Mouse (Mus musculus): ENCODE data around the gene Rplp0.

DNA sequence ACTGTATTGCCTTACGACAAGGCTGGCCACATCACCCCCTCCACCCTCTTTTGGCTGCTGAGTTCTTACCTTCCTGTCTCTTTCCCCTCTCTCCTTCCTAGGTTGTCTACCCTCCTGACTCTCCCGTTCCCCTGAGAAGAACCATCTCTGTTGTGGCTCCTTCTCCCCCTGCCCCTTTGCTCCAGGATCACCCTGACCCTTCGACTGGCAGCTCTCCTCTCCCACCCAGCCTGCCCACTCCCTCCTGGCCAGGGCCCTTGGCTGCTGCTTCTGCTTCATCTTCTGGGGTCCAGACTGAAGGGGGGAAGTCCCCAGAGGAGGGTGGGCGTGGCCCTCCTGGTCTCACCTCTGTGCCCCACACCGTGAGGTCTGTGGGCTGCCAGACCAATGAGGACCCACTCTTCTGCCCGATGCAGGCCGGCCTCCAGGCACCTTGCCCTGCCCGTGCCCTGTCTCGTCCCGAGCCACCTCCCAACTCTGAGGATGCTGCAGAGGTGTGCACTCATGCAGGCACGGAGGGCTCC is 8.7 kb upstream of the Rplp0 start:
- no peak for TF ChIP-seq CTCF (IDR thresholded peaks at IDR 0.05; ENCODE audit: low read depth, low read length)
- TF ChIP-seq POLR2A (IDR thresholded peaks at IDR 0.05; ENCODE audit: borderline replicate concordance, low read depth, low read length), result no peak

All from bone marrow macrophage, adult 2 months (primary cell).